Comparison of ENCODE assay signal across 8 mouse cellular contexts in genomic region chr3:87988068-87988467, GRCm38 (mm10). TPM values are rescaled to one million over a fixed set of nuclear protein-coding genes. Genes with fewer than 3 reads are reported as not detected.
DNase-seq lines count a peak whose midpoint lies in the region; ATAC-seq and TF ChIP-seq lines count a peak whose summit lies in the region.

No protein-coding gene starts in this region.

- 7% methylated on average over 15 of the region's 15 CpGs for WGBS in heart, embryonic 13.5 days
- 4% methylated on average over 15 of the region's 15 CpGs for WGBS in forebrain, embryonic 15.5 days
- 4% methylated on average over 15 of the region's 15 CpGs for WGBS in liver, postnatal 0 days (ENCODE audit: insufficient replicate concordance)

- H3K4me2 ChIP-seq in heart, embryonic 13.5 days: peak overlapping the region; percentile 71
- H3K4me2 ChIP-seq in forebrain, embryonic 15.5 days (replicated peaks): peak overlapping the region; percentile 78
- H3K4me2 ChIP-seq in liver, postnatal 0 days (ENCODE audit: low read depth, low read length): peak overlapping the region; percentile 68

- no peak for DNase-seq in heart, postnatal 36 days
- no peak for DNase-seq in liver, postnatal 0 days
- no peak for DNase-seq in spleen, adult 18-20 months
- DNase-seq in cerebellum, postnatal 4 days (ENCODE audit: low spot score in 2 of 2): no peak
- no peak for DNase-seq in layer of hippocampus, postnatal 36 days

- ATAC-seq in heart, embryonic 13.5 days (ENCODE audit: extremely low read depth, insufficient number of reproducible peaks, low FRiP score, low TSS enrichment): no peak
- no peak; the same call in 1 of the 2 replicates for ATAC-seq in forebrain, embryonic 15.5 days (replicated peaks)
- ATAC-seq in liver, postnatal 0 days: no peak

- H3K9ac ChIP-seq in heart, embryonic 13.5 days: peak overlapping the region; percentile 75
- peak overlapping the region; percentile 12 for H3K9ac ChIP-seq in ES-Bruce4 (ENCODE audit: low read depth, poor library complexity, severe bottlenecking)
- H3K9ac ChIP-seq in forebrain, embryonic 15.5 days (replicated peaks): peak overlapping the region; percentile 54
- no peak overlapping the region for H3K9ac ChIP-seq in liver, postnatal 0 days (replicated peaks)

- no peak overlapping the region for H3K27ac ChIP-seq in heart, embryonic 13.5 days (replicated peaks)
- H3K27ac ChIP-seq in ES-Bruce4 (ENCODE audit: insufficient read depth, low read length): no peak overlapping the region
- H3K27ac ChIP-seq in forebrain, embryonic 15.5 days (replicated peaks): peak overlapping the region; percentile 59
- H3K27ac ChIP-seq in liver, postnatal 0 days (ENCODE audit: low read depth): no peak overlapping the region

- H3K4me3 ChIP-seq in heart, embryonic 13.5 days: peak overlapping the region; percentile 46
- peak overlapping the region; percentile 45 for H3K4me3 ChIP-seq in ES-Bruce4 (ENCODE audit: low read depth, low read length)
- peak overlapping the region; percentile 44 for H3K4me3 ChIP-seq in forebrain, embryonic 15.5 days
- peak overlapping the region; percentile 21; the same call in 1 of the 2 replicates for H3K4me3 ChIP-seq in liver, postnatal 0 days (ENCODE audit: low read depth, low read length)

- TF ChIP-seq POLR2A in ES-Bruce4 (IDR thresholded peaks at IDR 0.05; ENCODE audit: insufficient read depth, low read length): no peak

- TF ChIP-seq CTCF in ES-Bruce4 (IDR thresholded peaks at IDR 0.05; ENCODE audit: low read depth, low read length): peak; percentile 9
- no peak; the same call in 1 of the 2 replicates for TF ChIP-seq CTCF in liver, postnatal 0 days (IDR thresholded peaks at IDR 0.05; ENCODE audit: low read depth)

- intact Hi-C loops in heart, postnatal 36 days (cut with DNase I): no loop called here

- no peak for TF ChIP-seq EP300 in ES-Bruce4 (IDR thresholded peaks at IDR 0.05; ENCODE audit: insufficient read depth, low read depth, low read length)
- no peak for TF ChIP-seq EP300 in liver, postnatal 0 days (IDR thresholded peaks at IDR 0.05; ENCODE audit: low read depth)

- H3K9me3 ChIP-seq in heart, embryonic 13.5 days: no peaks in the 10 kb centered on the region
- H3K9me3 ChIP-seq in ES-Bruce4 (replicated peaks; ENCODE audit: control insufficient read depth, insufficient read depth, low read length, poor library complexity, severe bottlenecking): no peaks in the 10 kb centered on the region
- no peaks in the 10 kb centered on the region for H3K9me3 ChIP-seq in forebrain, embryonic 15.5 days
- H3K9me3 ChIP-seq in liver, postnatal 0 days (ENCODE audit: low read length): no peaks in the 10 kb centered on the region

- H3K4me1 ChIP-seq in heart, embryonic 13.5 days: peaks cover 53% of the 10 kb centered on the region
- H3K4me1 ChIP-seq in ES-Bruce4 (ENCODE audit: control insufficient read depth, insufficient read depth, low read length): peaks cover 4% of the 10 kb centered on the region
- H3K4me1 ChIP-seq in forebrain, embryonic 15.5 days: peaks cover 52% of the 10 kb centered on the region
- H3K4me1 ChIP-seq in liver, postnatal 0 days (ENCODE audit: insufficient read depth): peaks cover 18% of the 10 kb centered on the region

- H3K36me3 ChIP-seq in heart, embryonic 13.5 days: no peaks in the 10 kb centered on the region
- no peaks in the 10 kb centered on the region for H3K36me3 ChIP-seq in ES-Bruce4 (ENCODE audit: control insufficient read depth, insufficient read depth, low read length, poor library complexity, severe bottlenecking)
- H3K36me3 ChIP-seq in forebrain, embryonic 15.5 days: no peaks in the 10 kb centered on the region
- no peaks in the 10 kb centered on the region for H3K36me3 ChIP-seq in liver, postnatal 0 days (replicated peaks; ENCODE audit: insufficient read depth, low read length)

- H3K27me3 ChIP-seq in heart, embryonic 13.5 days (replicated peaks): peaks cover 51% of the 10 kb centered on the region
- no peaks in the 10 kb centered on the region for H3K27me3 ChIP-seq in ES-Bruce4 (ENCODE audit: control insufficient read depth, insufficient read depth, low read length, poor library complexity, severe bottlenecking)
- H3K27me3 ChIP-seq in forebrain, embryonic 15.5 days: peaks cover 4% of the 10 kb centered on the region; the same call in 1 of the 2 replicates
- H3K27me3 ChIP-seq in liver, postnatal 0 days (ENCODE audit: insufficient read depth, low read length): peaks cover 29% of the 10 kb centered on the region

RNA-seq across cellular contexts. Expression of gene Bcan, which starts 12.0 kb away (rescaled TPM):
- 0.07 TPM in 1 of 2 replicates, not detected in the other for polyA plus RNA-seq in heart, embryonic 13.5 days (2015; fragmentation: Nextera tagmentation; extraction: Ambion mirVana)
- total RNA-seq in heart, postnatal 36 days (2021): under 1 TPM in 1 of 2 experiments, not detected in 1; 0.19 TPM
- polyA plus RNA-seq in ES-Bruce4 (2011; ENCODE audit: insufficient read depth, insufficient read length, low read depth, missing spikeins): 1.1 TPM in 2 replicates
- polyA plus RNA-seq in forebrain, embryonic 15.5 days (2015; fragmentation: Nextera tagmentation; extraction: Ambion mirVana): 26.6 and 27.2 TPM in 2 replicates
- polyA plus RNA-seq in liver, postnatal 0 days (2015; fragmentation: Nextera tagmentation; extraction: Ambion mirVana): 0.05 TPM in 1 of 2 replicates, not detected in the other
- total RNA-seq in layer of hippocampus, postnatal 36 days (2021): 100 to 1,000 TPM; 296 to 327 TPM

RNA-seq across cellular contexts. Expression of gene Nes, which starts 17.2 kb away (rescaled TPM):
- polyA plus RNA-seq in heart, embryonic 13.5 days (2015; fragmentation: Nextera tagmentation; extraction: Ambion mirVana): 18.7 and 18.9 TPM in 2 replicates
- total RNA-seq in heart, postnatal 36 days (2021): 10 to 100 TPM; 18.7 to 22.7 TPM
- 34.5 and 36.0 TPM in 2 replicates for polyA plus RNA-seq in ES-Bruce4 (2011; ENCODE audit: insufficient read depth, insufficient read length, low read depth, missing spikeins)
- polyA plus RNA-seq in forebrain, embryonic 15.5 days (2015; fragmentation: Nextera tagmentation; extraction: Ambion mirVana): 50.0 and 56.7 TPM in 2 replicates
- 0.83 and 0.95 TPM in 2 replicates for polyA plus RNA-seq in liver, postnatal 0 days (2015; fragmentation: Nextera tagmentation; extraction: Ambion mirVana)
- total RNA-seq in layer of hippocampus, postnatal 36 days (2021): 1 to 10 TPM; 4.0 to 5.4 TPM

RNA-seq across cellular contexts. Expression of gene Hapln2, which starts 39.3 kb away (rescaled TPM):
- polyA plus RNA-seq in heart, embryonic 13.5 days (2015; fragmentation: Nextera tagmentation; extraction: Ambion mirVana): not detected in 2 replicates
- total RNA-seq in heart, postnatal 36 days (2021): not detected
- not detected in 2 replicates for polyA plus RNA-seq in ES-Bruce4 (2011; ENCODE audit: insufficient read depth, insufficient read length, low read depth, missing spikeins)
- 0.43 and 0.89 TPM in 2 replicates for polyA plus RNA-seq in forebrain, embryonic 15.5 days (2015; fragmentation: Nextera tagmentation; extraction: Ambion mirVana)
- not detected in 2 replicates for polyA plus RNA-seq in liver, postnatal 0 days (2015; fragmentation: Nextera tagmentation; extraction: Ambion mirVana)
- total RNA-seq in layer of hippocampus, postnatal 36 days (2021): 10 to 100 TPM; 14.9 to 18.0 TPM

RNA-seq across cellular contexts. Expression of gene Crabp2, which starts 39.6 kb away (rescaled TPM):
- 6.2 and 8.4 TPM in 2 replicates for polyA plus RNA-seq in heart, embryonic 13.5 days (2015; fragmentation: Nextera tagmentation; extraction: Ambion mirVana)
- not detected for total RNA-seq in heart, postnatal 36 days (2021)
- 11.9 and 12.0 TPM in 2 replicates for polyA plus RNA-seq in ES-Bruce4 (2011; ENCODE audit: insufficient read depth, insufficient read length, low read depth, missing spikeins)
- 14.9 and 18.4 TPM in 2 replicates for polyA plus RNA-seq in forebrain, embryonic 15.5 days (2015; fragmentation: Nextera tagmentation; extraction: Ambion mirVana)
- not detected in 2 replicates for polyA plus RNA-seq in liver, postnatal 0 days (2015; fragmentation: Nextera tagmentation; extraction: Ambion mirVana)
- 1 to 10 TPM; 1.3 to 3.5 TPM for total RNA-seq in layer of hippocampus, postnatal 36 days (2021)

RNA-seq across cellular contexts. Expression of gene Gpatch4, which starts 54.8 kb away (rescaled TPM):
- 18.7 and 20.9 TPM in 2 replicates for polyA plus RNA-seq in heart, embryonic 13.5 days (2015; fragmentation: Nextera tagmentation; extraction: Ambion mirVana)
- total RNA-seq in heart, postnatal 36 days (2021): 10 to 100 TPM in 1 of 2 experiments, 1 to 10 TPM in 1; 8.2 to 10.3 TPM
- polyA plus RNA-seq in ES-Bruce4 (2011; ENCODE audit: insufficient read depth, insufficient read length, low read depth, missing spikeins): 27.7 and 27.8 TPM in 2 replicates
- polyA plus RNA-seq in forebrain, embryonic 15.5 days (2015; fragmentation: Nextera tagmentation; extraction: Ambion mirVana): 29.7 and 31.1 TPM in 2 replicates
- polyA plus RNA-seq in liver, postnatal 0 days (2015; fragmentation: Nextera tagmentation; extraction: Ambion mirVana): 13.1 and 14.3 TPM in 2 replicates
- total RNA-seq in layer of hippocampus, postnatal 36 days (2021): 10 to 100 TPM; 14.5 to 17.8 TPM

Comparison
In these comparisons a context has a peak if more than half of its experiments do, and no peak if none do; other contexts are left out.
1. RNA of gene Bcan, which starts 12.0 kb away (polyA plus RNA-seq): 26.6 to 27.2 TPM in forebrain, embryonic 15.5 days; 1.1 TPM in ES-Bruce4, 0.07 TPM in heart, embryonic 13.5 days and 0.05 TPM in liver, postnatal 0 days; every median in the first group is over 10 times any median in the second.
2. RNA of gene Nes, which starts 17.2 kb away (polyA plus RNA-seq): 50.0 to 56.7 TPM in forebrain, embryonic 15.5 days, 34.5 to 36.0 TPM in ES-Bruce4 and 18.7 to 18.9 TPM in heart, embryonic 13.5 days; 0.83 to 0.95 TPM in liver, postnatal 0 days; every median in the first group is over 10 times any median in the second.
3. Peak in every context shown above with its lines, with median percentiles within 50 percentile points of each other: H3K4me2 ChIP-seq and H3K4me3 ChIP-seq.